Mouse (Mus musculus) natural killer cell, adult 2 months (primary cell): Measurements from ENCODE around the gene Ina.

Experiments
- DNase-seq, 2 experiments: peaks; one replicate each; pipeline ENCODE4 v3.0.0; 2022; ENCODE audit warnings: low spot score in 2 of 2

Ina gene

GRCm38 (mm10) chr19:47053471-47053870 lies 39.0 kb downstream of the Ina start:
- DNase-seq: no peak

GRCm38 (mm10) chr19:47057684-47058083 lies 43.2 kb downstream of the Ina start:
- DNase-seq: no peak

DNA sequence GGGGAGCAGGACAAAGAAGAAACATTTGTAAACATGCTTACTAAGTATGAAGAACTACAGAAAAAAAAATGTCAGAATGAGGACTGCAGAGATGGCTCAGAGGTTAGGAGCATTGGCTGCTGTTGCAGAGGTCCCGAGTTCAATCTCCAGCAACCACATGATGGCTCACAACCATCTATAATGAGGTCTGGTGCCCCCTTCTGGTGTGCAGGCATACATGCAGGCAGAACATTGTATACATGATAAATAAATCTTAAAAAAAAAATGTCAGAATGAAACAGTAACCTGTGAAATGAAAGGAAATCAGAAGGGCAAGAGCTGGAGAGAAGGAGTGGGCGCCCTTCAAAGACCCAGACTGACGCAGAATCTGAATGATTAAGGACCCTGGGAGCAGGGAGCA lies 51.4 kb downstream of the Ina start:
- DNase-seq: no peak

DNA sequence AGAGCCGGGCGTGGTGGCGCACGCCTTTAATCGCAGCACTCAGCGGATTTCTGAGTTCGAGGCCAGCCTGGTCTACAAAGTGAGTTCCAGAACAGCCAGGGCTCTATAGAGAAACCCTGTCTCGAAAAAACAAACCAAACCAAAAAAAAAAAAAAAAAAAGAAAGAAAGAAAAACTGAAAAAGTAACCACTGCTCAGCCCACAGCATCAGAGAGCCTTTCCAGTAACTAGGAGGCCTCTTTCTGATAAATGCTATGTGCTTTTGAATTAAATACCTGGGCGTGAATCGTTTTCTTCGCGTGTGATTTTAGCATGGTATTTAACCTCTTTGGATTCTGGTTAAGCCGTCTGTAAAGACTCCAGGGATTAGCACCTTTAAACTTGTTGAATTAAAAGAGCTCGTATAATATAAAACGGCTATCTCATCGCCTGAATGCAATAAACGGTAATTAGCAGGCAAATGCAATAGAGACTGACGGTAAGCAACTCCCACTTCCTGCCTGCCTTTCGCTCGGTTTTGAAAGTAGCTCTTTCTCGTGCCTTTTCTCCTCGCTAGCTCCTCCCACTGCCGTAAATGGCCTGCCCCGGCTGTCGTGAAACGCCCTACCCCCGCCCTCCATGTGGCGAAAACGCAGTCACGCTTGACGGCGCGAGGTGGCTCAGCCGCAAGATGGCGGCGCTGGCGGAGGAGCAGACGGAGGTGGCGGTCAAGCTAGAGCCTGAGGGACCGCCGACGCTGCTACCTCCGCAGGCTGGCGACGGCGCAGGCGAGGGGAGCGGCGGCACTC lies 52.8 kb downstream of the Ina start, which contains the start of gene Taf5:
Gene Taf5, plus strand, starts transcription at position 651 of the 787 bp plus-strand sequence.
- peak; percentile 96 to 97 for DNase-seq

GRCm38 (mm10) chr19:47067924-47068611 lies 53.6 kb downstream of the Ina start:
- DNase-seq: peak; percentile 76 to 80
